Mouse (Mus musculus) liver, postnatal 0 days (tissue): ENCODE measurements at regions not wholly inside any gene's neighbourhood (a gene's known extent, or its start where the extent isn't known, plus 50 kb on each side); places are given as distances from the start of the nearest gene placed in this dataset.

Experiments
- CTCF ChIP-seq: sonication (generic); IDR thresholded peaks from 2 replicates; pipeline ENCODE4 v1.5.1; 2016; ENCODE audit warnings: antibody characterized with exemption, low read depth
- EP300 ChIP-seq: IDR thresholded peaks from 2 replicates; pipeline ENCODE4 v1.6.1; 2016; ENCODE audit warnings: antibody characterized with exemption, low read depth, mild to moderate bottlenecking

GRCm38 (mm10) chr11:28681311-28681710, 97.2 kb upstream of the Ccdc85a start:
- TF ChIP-seq EP300 (no peak), CTCF (no peak)
